Mouse (Mus musculus) bone marrow macrophage, adult 2 months (primary cell): ENCODE measurements around the gene Cfap69.

Experiments used
- CTCF ChIP-seq: IDR thresholded peaks from 2 replicates; pipeline ENCODE4 v1.5.1; 2012; ENCODE audit warnings: low read depth, mild to moderate bottlenecking, low read length, moderate library complexity
- POLR2A ChIP-seq: IDR thresholded peaks from 2 replicates; pipeline ENCODE4 v1.6.1; 2012; ENCODE audit warnings: mild to moderate bottlenecking, low read depth, low read length, borderline replicate concordance

- TF ChIP-seq CTCF = no peak
- no peak for TF ChIP-seq POLR2A
Observed at GRCm38 (mm10) chr5:5559798-5560197, 104.2 kb downstream of the Cfap69 start.
